Mouse (Mus musculus): Measurements from ENCODE around the gene Pced1b. TPM values are rescaled to one million over a fixed set of nuclear protein-coding genes. Genes with fewer than 3 reads are reported as not detected.

The Pced1b gene
- polyA plus RNA-seq, 1 experiment from 2014 or later = 6.7 TPM

GRCm38 (mm10) chr15:97249322-97249721 is 2.4 kb downstream of the Pced1b start:
- H3K4me1 ChIP-seq (ENCODE audit: control insufficient read depth, insufficient read depth, low read length) = 0 out of 2 replicates have a peak, but pooled peaks cover 4% of the 10 kb centered on the region
- no peak overlapping the region for H3K4me3 ChIP-seq (ENCODE audit: low read depth, low read length)
- no peak overlapping the region for H3K4me2 ChIP-seq (ENCODE audit: low read depth, low read length)
- H3K9me3 ChIP-seq (ENCODE audit: control insufficient read depth, low read length) = no peaks in the 10 kb centered on the region
- no peaks in the 10 kb centered on the region for H3K36me3 ChIP-seq (ENCODE audit: control insufficient read depth, insufficient read depth, low read length)
- ATAC-seq (ENCODE audit: low read depth) = no peak
- no peaks in the 10 kb centered on the region for H3K27me3 ChIP-seq (ENCODE audit: control insufficient read depth, insufficient read depth, low read length)
- no peak overlapping the region for H3K9ac ChIP-seq (replicated peaks; ENCODE audit: low read depth, low read length)
- H3K27ac ChIP-seq (ENCODE audit: low read depth, low read length) = no peak overlapping the region
- WGBS = 96% methylated on average over 10 of the region's 10 CpGs

GRCm38 (mm10) chr15:97252493-97253034 is 5.7 kb downstream of the Pced1b start:
- H3K4me2 ChIP-seq (ENCODE audit: low read depth, low read length) = no peak overlapping the region

GRCm38 (mm10) chr15:97254375-97254774 is 7.5 kb downstream of the Pced1b start:
- no peaks in the 10 kb centered on the region for H3K27me3 ChIP-seq (ENCODE audit: control insufficient read depth, insufficient read depth, low read length)
- no peak overlapping the region for H3K4me2 ChIP-seq (ENCODE audit: low read depth, low read length)
- H3K9me3 ChIP-seq (ENCODE audit: control insufficient read depth, low read length) = no peaks in the 10 kb centered on the region
- ATAC-seq (ENCODE audit: low read depth) = no peak
- no peak overlapping the region for H3K4me3 ChIP-seq (ENCODE audit: low read depth, low read length)
- no peaks in the 10 kb centered on the region for H3K36me3 ChIP-seq (ENCODE audit: control insufficient read depth, insufficient read depth, low read length)
- no peak overlapping the region for H3K9ac ChIP-seq (replicated peaks; ENCODE audit: low read depth, low read length)
- no peak overlapping the region for H3K27ac ChIP-seq (ENCODE audit: low read depth, low read length)
- 96% methylated on average over 4 of the region's 4 CpGs for WGBS
- no peaks in the 10 kb centered on the region for H3K4me1 ChIP-seq (ENCODE audit: control insufficient read depth, insufficient read depth, low read length)

More at GRCm38 (mm10) chr15:97252493-97253034, 5.7 kb downstream of the Pced1b start:
- Histone ChIP-seq H3K9me3 (ENCODE audit: control insufficient read depth, low read length) (no peaks in the 10 kb centered on the region), H3K4me1 (ENCODE audit: control insufficient read depth, insufficient read depth, low read length) (0 out of 2 replicates have a peak, but pooled peaks cover 4% of the 10 kb centered on the region), H3K36me3 (ENCODE audit: control insufficient read depth, insufficient read depth, low read length) (no peaks in the 10 kb centered on the region), H3K27me3 (ENCODE audit: control insufficient read depth, insufficient read depth, low read length) (no peaks in the 10 kb centered on the region), H3K4me3 (ENCODE audit: low read depth, low read length) (no peak overlapping the region), H3K9ac (replicated peaks; ENCODE audit: low read depth, low read length) (no peak overlapping the region), H3K27ac (ENCODE audit: low read depth, low read length) (no peak overlapping the region)
- WGBS = 87% methylated on average over 8 of the region's 8 CpGs
- no peak for ATAC-seq (ENCODE audit: low read depth)

- ATAC-seq (ENCODE audit: low read depth) = no peak
- Histone ChIP-seq H3K4me1 (ENCODE audit: control insufficient read depth, insufficient read depth, low read length) (no peaks in the 10 kb centered on the region), H3K9ac (replicated peaks; ENCODE audit: low read depth, low read length) (no peak overlapping the region), H3K27me3 (ENCODE audit: control insufficient read depth, insufficient read depth, low read length) (no peaks in the 10 kb centered on the region), H3K36me3 (ENCODE audit: control insufficient read depth, insufficient read depth, low read length) (no peaks in the 10 kb centered on the region), H3K27ac (ENCODE audit: low read depth, low read length) (no peak overlapping the region), H3K9me3 (ENCODE audit: control insufficient read depth, low read length) (no peaks in the 10 kb centered on the region), H3K4me3 (ENCODE audit: low read depth, low read length) (no peak overlapping the region), H3K4me2 (ENCODE audit: low read depth, low read length) (no peak overlapping the region)
- 90% methylated on average over 3 of the region's 3 CpGs for WGBS
Measured at GRCm38 (mm10) chr15:97255800-97256199, 8.9 kb downstream of the Pced1b start.

- Histone ChIP-seq H3K27ac (ENCODE audit: low read depth, low read length) (no peak overlapping the region), H3K36me3 (ENCODE audit: control insufficient read depth, insufficient read depth, low read length) (no peaks in the 10 kb centered on the region), H3K27me3 (ENCODE audit: control insufficient read depth, insufficient read depth, low read length) (no peaks in the 10 kb centered on the region), H3K9ac (replicated peaks; ENCODE audit: low read depth, low read length) (no peak overlapping the region), H3K4me1 (ENCODE audit: control insufficient read depth, insufficient read depth, low read length) (no peaks in the 10 kb centered on the region), H3K9me3 (ENCODE audit: control insufficient read depth, low read length) (no peaks in the 10 kb centered on the region), H3K4me2 (ENCODE audit: low read depth, low read length) (no peak overlapping the region), H3K4me3 (ENCODE audit: low read depth, low read length) (no peak overlapping the region)
- 95% methylated on average over 11 of the region's 11 CpGs for WGBS
- ATAC-seq (ENCODE audit: low read depth) = no peak
Measured at GRCm38 (mm10) chr15:97256411-97256810, 9.5 kb downstream of the Pced1b start.

- Histone ChIP-seq H3K4me1 (ENCODE audit: control insufficient read depth, insufficient read depth, low read length) (no peaks in the 10 kb centered on the region), H3K27me3 (ENCODE audit: control insufficient read depth, insufficient read depth, low read length) (no peaks in the 10 kb centered on the region), H3K9me3 (ENCODE audit: control insufficient read depth, low read length) (no peaks in the 10 kb centered on the region), H3K36me3 (ENCODE audit: control insufficient read depth, insufficient read depth, low read length) (no peaks in the 10 kb centered on the region), H3K4me2 (ENCODE audit: low read depth, low read length) (no peak overlapping the region), H3K27ac (ENCODE audit: low read depth, low read length) (no peak overlapping the region), H3K4me3 (ENCODE audit: low read depth, low read length) (no peak overlapping the region), H3K9ac (replicated peaks; ENCODE audit: low read depth, low read length) (no peak overlapping the region)
- 84% methylated on average over 8 of the region's 8 CpGs for WGBS
- ATAC-seq (ENCODE audit: low read depth) = no peak
Measured at GRCm38 (mm10) chr15:97257206-97257775, 10.4 kb downstream of the Pced1b start.

GRCm38 (mm10) chr15:97258483-97259230 is 11.8 kb downstream of the Pced1b start:
- H3K4me3 ChIP-seq (ENCODE audit: low read depth, low read length) = no peak overlapping the region
- no peaks in the 10 kb centered on the region for H3K36me3 ChIP-seq (ENCODE audit: control insufficient read depth, insufficient read depth, low read length)
- H3K9ac ChIP-seq (replicated peaks; ENCODE audit: low read depth, low read length) = no peak overlapping the region
- no peaks in the 10 kb centered on the region for H3K9me3 ChIP-seq (ENCODE audit: control insufficient read depth, low read length)
- no peak overlapping the region for H3K27ac ChIP-seq (ENCODE audit: low read depth, low read length)
- no peak overlapping the region for H3K4me2 ChIP-seq (ENCODE audit: low read depth, low read length)
- WGBS = 90% methylated on average over 17 of the region's 17 CpGs
- no peak for ATAC-seq (ENCODE audit: low read depth)
- no peaks in the 10 kb centered on the region for H3K27me3 ChIP-seq (ENCODE audit: control insufficient read depth, insufficient read depth, low read length)
- H3K4me1 ChIP-seq (ENCODE audit: control insufficient read depth, insufficient read depth, low read length) = no peaks in the 10 kb centered on the region

GRCm38 (mm10) chr15:97259300-97259699 is 12.4 kb downstream of the Pced1b start:
- Histone ChIP-seq H3K4me1 (ENCODE audit: control insufficient read depth, insufficient read depth, low read length) (no peaks in the 10 kb centered on the region), H3K9me3 (ENCODE audit: control insufficient read depth, low read length) (no peaks in the 10 kb centered on the region), H3K27me3 (ENCODE audit: control insufficient read depth, insufficient read depth, low read length) (no peaks in the 10 kb centered on the region), H3K4me3 (ENCODE audit: low read depth, low read length) (no peak overlapping the region), H3K4me2 (ENCODE audit: low read depth, low read length) (no peak overlapping the region), H3K27ac (ENCODE audit: low read depth, low read length) (no peak overlapping the region), H3K9ac (replicated peaks; ENCODE audit: low read depth, low read length) (no peak overlapping the region), H3K36me3 (ENCODE audit: control insufficient read depth, insufficient read depth, low read length) (no peaks in the 10 kb centered on the region)
- ATAC-seq (ENCODE audit: low read depth) = no peak
- WGBS = 87% methylated on average over 8 of the region's 8 CpGs

GRCm38 (mm10) chr15:97259968-97260597 is 13.2 kb downstream of the Pced1b start:
- Histone ChIP-seq H3K4me3 (ENCODE audit: low read depth, low read length) (no peak overlapping the region), H3K9ac (replicated peaks; ENCODE audit: low read depth, low read length) (no peak overlapping the region), H3K27me3 (ENCODE audit: control insufficient read depth, insufficient read depth, low read length) (no peaks in the 10 kb centered on the region), H3K4me1 (ENCODE audit: control insufficient read depth, insufficient read depth, low read length) (no peaks in the 10 kb centered on the region), H3K9me3 (ENCODE audit: control insufficient read depth, low read length) (no peaks in the 10 kb centered on the region), H3K36me3 (ENCODE audit: control insufficient read depth, insufficient read depth, low read length) (no peaks in the 10 kb centered on the region), H3K27ac (ENCODE audit: low read depth, low read length) (no peak overlapping the region), H3K4me2 (ENCODE audit: low read depth, low read length) (no peak overlapping the region)
- ATAC-seq (ENCODE audit: low read depth) = no peak
- WGBS = 79% methylated on average over 11 of the region's 11 CpGs
